Mouse (Mus musculus): ENCODE data around the gene Desi1. TPM values are rescaled to one million over a fixed set of nuclear protein-coding genes. Genes with fewer than 3 reads are reported as not detected.

Desi1 gene
- polyA plus RNA-seq, 1 experiment from 2014 or later: 40.3 TPM

GRCm38 (mm10) chr15:81964980-81965545, 68.6 kb downstream of the Desi1 start:
- WGBS: 60% methylated on average over 4 of the region's 4 CpGs
- Histone ChIP-seq H3K4me2 (ENCODE audit: low read depth, low read length, severe bottlenecking) (no peak overlapping the region), H3K9me3 (ENCODE audit: control insufficient read depth, low read length) (no peaks in the 10 kb centered on the region), H3K36me3 (ENCODE audit: control insufficient read depth, insufficient read depth, low read length) (no peaks in the 10 kb centered on the region), H3K4me3 (ENCODE audit: low read depth, low read length) (no peak overlapping the region), H3K9ac (ENCODE audit: low read length) (no peak overlapping the region), H3K27ac (ENCODE audit: low read depth, low read length) (no peak overlapping the region), H3K27me3 (ENCODE audit: control insufficient read depth, insufficient read depth, low read length) (no peaks in the 10 kb centered on the region), H3K4me1 (replicated peaks; ENCODE audit: control insufficient read depth, insufficient read depth, low read length) (no peaks in the 10 kb centered on the region)
- DNase-seq (ENCODE audit: low spot score) (no peak), ATAC-seq (replicated peaks; ENCODE audit: low FRiP score) (no peak)

- ATAC-seq (replicated peaks; ENCODE audit: low FRiP score) (no peak), DNase-seq (ENCODE audit: low spot score) (no peak)
- Histone ChIP-seq H3K9me3 (ENCODE audit: control insufficient read depth, low read length) (no peaks in the 10 kb centered on the region), H3K27ac (ENCODE audit: low read depth, low read length) (no peak overlapping the region), H3K4me3 (ENCODE audit: low read depth, low read length) (no peak overlapping the region), H3K36me3 (ENCODE audit: control insufficient read depth, insufficient read depth, low read length) (no peaks in the 10 kb centered on the region), H3K27me3 (ENCODE audit: control insufficient read depth, insufficient read depth, low read length) (no peaks in the 10 kb centered on the region), H3K9ac (ENCODE audit: low read length) (no peak overlapping the region), H3K4me2 (ENCODE audit: low read depth, low read length, severe bottlenecking) (no peak overlapping the region), H3K4me1 (replicated peaks; ENCODE audit: control insufficient read depth, insufficient read depth, low read length) (no peaks in the 10 kb centered on the region)
- WGBS: 70% methylated on average over 1 of the region's 1 CpGs
These were observed 69.4 kb downstream of the Desi1 start for GRCm38 (mm10) chr15:81964262-81964661.

GRCm38 (mm10) chr15:81961078-81961451, 72.6 kb downstream of the Desi1 start:
- Histone ChIP-seq H3K36me3 (ENCODE audit: control insufficient read depth, insufficient read depth, low read length) (no peaks in the 10 kb centered on the region), H3K4me3 (ENCODE audit: low read depth, low read length) (peak overlapping the region; percentile 57), H3K27me3 (ENCODE audit: control insufficient read depth, insufficient read depth, low read length) (no peaks in the 10 kb centered on the region), H3K9ac (ENCODE audit: low read length) (peak overlapping the region; percentile 33; the same call in 1 of the 2 replicates), H3K27ac (ENCODE audit: low read depth, low read length) (no peak overlapping the region), H3K4me1 (replicated peaks; ENCODE audit: control insufficient read depth, insufficient read depth, low read length) (no peaks in the 10 kb centered on the region), H3K9me3 (ENCODE audit: control insufficient read depth, low read length) (no peaks in the 10 kb centered on the region), H3K4me2 (ENCODE audit: low read depth, low read length, severe bottlenecking) (peak overlapping the region; percentile 98; the same call in 1 of the 2 replicates)
- DNase-seq (ENCODE audit: low spot score) (no peak), ATAC-seq (replicated peaks; ENCODE audit: low FRiP score) (no peak)
- WGBS: 2% methylated on average over 7 of the region's 8 CpGs

GRCm38 (mm10) chr15:81960171-81961077, 73.2 kb downstream of the Desi1 start, which contains the start of gene Pmm1:
Gene Pmm1 (minus strand): TSS chr15:81960930.
- Histone ChIP-seq H3K36me3 (ENCODE audit: control insufficient read depth, insufficient read depth, low read length) (no peaks in the 10 kb centered on the region; the same call in 1 of the 2 replicates), H3K4me2 (ENCODE audit: low read depth, low read length, severe bottlenecking) (peak within 1 kb of the TSS; percentile 98), H3K27ac (ENCODE audit: low read depth, low read length) (peak within 1 kb of the TSS; percentile 70; the same call in 1 of the 2 replicates), H3K27me3 (ENCODE audit: control insufficient read depth, insufficient read depth, low read length) (no peaks in the 10 kb centered on the region), H3K9ac (ENCODE audit: low read length) (peak within 1 kb of the TSS; percentile 65), H3K9me3 (ENCODE audit: control insufficient read depth, low read length) (no peaks in the 10 kb centered on the region), H3K4me3 (ENCODE audit: low read depth, low read length) (peak within 1 kb of the TSS; percentile 57), H3K4me1 (replicated peaks; ENCODE audit: control insufficient read depth, insufficient read depth, low read length) (no peaks in the 10 kb centered on the region)
- under 1% methylated on average over 73 of the region's 77 CpGs for WGBS
- ATAC-seq (replicated peaks; ENCODE audit: low FRiP score): peak; percentile 97
- peak; percentile 99 for DNase-seq (ENCODE audit: low spot score)

- Histone ChIP-seq H3K27ac (ENCODE audit: low read depth, low read length) (no peak overlapping the region), H3K9me3 (ENCODE audit: control insufficient read depth, low read length) (no peaks in the 10 kb centered on the region), H3K4me3 (ENCODE audit: low read depth, low read length) (no peak overlapping the region), H3K4me1 (replicated peaks; ENCODE audit: control insufficient read depth, insufficient read depth, low read length) (no peaks in the 10 kb centered on the region), H3K36me3 (ENCODE audit: control insufficient read depth, insufficient read depth, low read length) (no peaks in the 10 kb centered on the region; the same call in 1 of the 2 replicates), H3K4me2 (ENCODE audit: low read depth, low read length, severe bottlenecking) (no peak overlapping the region), H3K9ac (ENCODE audit: low read length) (no peak overlapping the region), H3K27me3 (ENCODE audit: control insufficient read depth, insufficient read depth, low read length) (no peaks in the 10 kb centered on the region)
- no peak for ATAC-seq (replicated peaks; ENCODE audit: low FRiP score)
- WGBS: 93% methylated on average over 3 of the region's 3 CpGs
- DNase-seq (ENCODE audit: low spot score): no peak
These were observed 74.8 kb downstream of the Desi1 start for GRCm38 (mm10) chr15:81958906-81959305.

GRCm38 (mm10) chr15:81957598-81957997, 76.1 kb downstream of the Desi1 start:
- 90% methylated on average over 11 of the region's 11 CpGs for WGBS
- Histone ChIP-seq H3K4me1 (replicated peaks; ENCODE audit: control insufficient read depth, insufficient read depth, low read length) (no peaks in the 10 kb centered on the region), H3K27me3 (ENCODE audit: control insufficient read depth, insufficient read depth, low read length) (no peaks in the 10 kb centered on the region), H3K9ac (ENCODE audit: low read length) (no peak overlapping the region), H3K4me3 (ENCODE audit: low read depth, low read length) (no peak overlapping the region), H3K27ac (ENCODE audit: low read depth, low read length) (no peak overlapping the region), H3K9me3 (ENCODE audit: control insufficient read depth, low read length) (no peaks in the 10 kb centered on the region), H3K36me3 (ENCODE audit: control insufficient read depth, insufficient read depth, low read length) (no peaks in the 10 kb centered on the region; the same call in 1 of the 2 replicates), H3K4me2 (ENCODE audit: low read depth, low read length, severe bottlenecking) (no peak overlapping the region)
- DNase-seq (ENCODE audit: low spot score) (no peak), ATAC-seq (replicated peaks; ENCODE audit: low FRiP score) (no peak)

- Histone ChIP-seq H3K4me2 (ENCODE audit: low read depth, low read length, severe bottlenecking) (no peak overlapping the region), H3K9ac (ENCODE audit: low read length) (no peak overlapping the region), H3K27ac (ENCODE audit: low read depth, low read length) (no peak overlapping the region), H3K27me3 (ENCODE audit: control insufficient read depth, insufficient read depth, low read length) (no peaks in the 10 kb centered on the region), H3K36me3 (ENCODE audit: control insufficient read depth, insufficient read depth, low read length) (no peaks in the 10 kb centered on the region; the same call in 1 of the 2 replicates), H3K9me3 (ENCODE audit: control insufficient read depth, low read length) (no peaks in the 10 kb centered on the region), H3K4me3 (ENCODE audit: low read depth, low read length) (no peak overlapping the region), H3K4me1 (replicated peaks; ENCODE audit: control insufficient read depth, insufficient read depth, low read length) (no peaks in the 10 kb centered on the region)
- WGBS: 57% methylated on average over 8 of the region's 8 CpGs
- ATAC-seq (replicated peaks; ENCODE audit: low FRiP score) (no peak), DNase-seq (ENCODE audit: low spot score) (peak; percentile 74)
These were observed 77.2 kb downstream of the Desi1 start for GRCm38 (mm10) chr15:81956457-81956856.

GRCm38 (mm10) chr15:81955414-81955813, 78.2 kb downstream of the Desi1 start:
- H3K4me1 ChIP-seq (replicated peaks; ENCODE audit: control insufficient read depth, insufficient read depth, low read length): no peaks in the 10 kb centered on the region
- no peaks in the 10 kb centered on the region; the same call in 1 of the 2 replicates for H3K36me3 ChIP-seq (ENCODE audit: control insufficient read depth, insufficient read depth, low read length)
- no peak overlapping the region for H3K9ac ChIP-seq (ENCODE audit: low read length)
- H3K4me2 ChIP-seq (ENCODE audit: low read depth, low read length, severe bottlenecking): no peak overlapping the region
- no peak overlapping the region for H3K4me3 ChIP-seq (ENCODE audit: low read depth, low read length)
- no peak overlapping the region for H3K27ac ChIP-seq (ENCODE audit: low read depth, low read length)
- 92% methylated on average over 15 of the region's 15 CpGs for WGBS
- no peaks in the 10 kb centered on the region for H3K27me3 ChIP-seq (ENCODE audit: control insufficient read depth, insufficient read depth, low read length)
- no peaks in the 10 kb centered on the region for H3K9me3 ChIP-seq (ENCODE audit: control insufficient read depth, low read length)
- DNase-seq (ENCODE audit: low spot score): peak; percentile 44
- ATAC-seq (replicated peaks; ENCODE audit: low FRiP score): no peak

Data from forebrain, embryonic 11.5 days (tissue).